Mouse (Mus musculus) cerebellum, adult 9-11 months (tissue): ENCODE measurements around the gene Zfp365.

Experiments
- DNase-seq: peaks from one replicate; pipeline ENCODE4 v3.0.0; 2022

Gene Zfp365

DNA sequence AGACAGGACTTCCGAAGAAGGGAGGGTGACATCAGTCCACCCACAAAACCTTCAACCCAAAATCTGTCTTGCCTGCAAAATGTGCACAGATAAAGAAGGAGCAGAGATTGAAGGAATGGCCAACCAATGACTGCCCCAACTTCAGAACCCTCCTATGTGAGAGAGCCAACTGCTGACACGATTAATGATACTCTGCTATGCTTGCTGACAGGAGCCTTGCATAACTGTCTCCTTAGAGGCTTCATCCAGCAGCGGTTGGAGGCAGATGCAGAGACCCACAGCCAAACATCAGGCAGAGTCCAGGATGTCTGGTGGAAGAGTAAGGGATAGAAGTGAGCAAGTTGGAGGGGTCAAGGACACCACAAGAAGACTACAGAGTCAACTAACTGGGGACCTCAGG lies 73.3 kb downstream of the Zfp365 start:
- DNase-seq, result no peak

DNA sequence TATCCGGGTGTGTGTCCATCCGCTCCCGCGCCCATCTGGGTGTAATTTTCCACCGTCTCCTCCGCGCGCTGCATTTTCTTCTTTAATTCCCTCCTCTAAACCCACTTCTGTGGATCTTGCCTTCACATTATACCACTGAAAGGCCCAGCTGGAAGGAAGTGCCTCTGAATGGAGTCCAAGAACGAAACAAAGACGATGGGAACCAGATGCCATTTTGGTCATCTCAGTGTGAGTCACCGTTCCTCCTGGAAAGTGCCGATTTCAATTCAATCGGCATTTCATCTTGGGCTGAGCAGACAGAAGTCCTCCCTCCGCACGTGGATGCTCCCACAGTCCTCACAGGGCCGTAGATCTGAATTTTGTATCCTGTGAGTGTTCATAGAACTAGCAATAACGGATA lies 76.0 kb downstream of the Zfp365 start:
- DNase-seq, result no peak
